Mouse (Mus musculus) E14TG2a.4 (cell line): ENCODE results near the gene Gadl1.

Experiments
- H3K27me3 ChIP-seq: 2 replicates; pipeline ENCODE4 v1.6.1; 2014; ENCODE audit warnings: low read length, control low read depth; ENCODE audit not compliant: insufficient read depth
- H3K36me3 ChIP-seq: 2 replicates; pipeline ENCODE4 v1.6.1; 2014; ENCODE audit warnings: low read length, control low read depth; ENCODE audit not compliant: insufficient read depth
- H3K4me1 ChIP-seq: replicated peaks from 2 replicates; pipeline ENCODE4 v1.6.1; 2014; ENCODE audit warnings: low read depth, low read length, control low read depth
- H3K4me3 ChIP-seq: replicated peaks from 2 replicates; pipeline ENCODE4 v1.5.1; 2014; ENCODE audit warnings: mild to moderate bottlenecking, low read length
- H3K9me3 ChIP-seq: 2 replicates; pipeline ENCODE4 v1.6.1; 2014; ENCODE audit warnings: low read length, control low read depth
- CTCF ChIP-seq: conservative IDR thresholded peaks from 2 replicates; pipeline ENCODE4 v1.5.1; 2014; ENCODE audit warnings: low read length
- NANOG ChIP-seq: IDR thresholded peaks from 2 replicates; pipeline ENCODE4 v1.6.1; 2014; ENCODE audit warnings: borderline replicate concordance, low read length, mixed read lengths
- POU5F1 ChIP-seq: IDR thresholded peaks from 2 replicates; pipeline ENCODE4 v1.6.1; 2014; ENCODE audit warnings: low read length, borderline replicate concordance

Gadl1 gene

GRCm38 (mm10) chr9:115924094-115924493 lies 14.8 kb downstream of the Gadl1 start:
- H3K4me3 ChIP-seq = no peak overlapping the region
- H3K9me3 ChIP-seq = no peaks in the 10 kb centered on the region
- no peak for TF ChIP-seq NANOG
- TF ChIP-seq POU5F1 = no peak
- TF ChIP-seq CTCF = no peak
- H3K27me3 ChIP-seq = no peaks in the 10 kb centered on the region
- no peaks in the 10 kb centered on the region for H3K36me3 ChIP-seq
- no peaks in the 10 kb centered on the region for H3K4me1 ChIP-seq

GRCm38 (mm10) chr9:115931803-115932202 lies 22.5 kb downstream of the Gadl1 start:
- H3K9me3 ChIP-seq = no peaks in the 10 kb centered on the region
- no peaks in the 10 kb centered on the region for H3K36me3 ChIP-seq
- no peaks in the 10 kb centered on the region for H3K4me1 ChIP-seq
- no peak overlapping the region for H3K4me3 ChIP-seq
- TF ChIP-seq NANOG (no peak), CTCF (no peak), POU5F1 (no peak)
- peaks cover 7% of the 10 kb centered on the region; the same call in 1 of the 2 replicates for H3K27me3 ChIP-seq

- H3K4me3 ChIP-seq = no peak overlapping the region
- H3K9me3 ChIP-seq = no peaks in the 10 kb centered on the region
- TF ChIP-seq CTCF (no peak), POU5F1 (no peak)
- H3K4me1 ChIP-seq = no peaks in the 10 kb centered on the region
- H3K27me3 ChIP-seq = peaks cover 7% of the 10 kb centered on the region; the same call in 1 of the 2 replicates
- no peaks in the 10 kb centered on the region for H3K36me3 ChIP-seq
Observed at GRCm38 (mm10) chr9:115932741-115933140, 23.5 kb downstream of the Gadl1 start.

- TF ChIP-seq POU5F1 (no peak), CTCF (no peak), NANOG (no peak)
- Histone ChIP-seq H3K36me3 (no peaks in the 10 kb centered on the region), H3K27me3 (peaks cover 7% of the 10 kb centered on the region; the same call in 1 of the 2 replicates), H3K4me1 (no peaks in the 10 kb centered on the region), H3K4me3 (no peak overlapping the region), H3K9me3 (no peaks in the 10 kb centered on the region)
Observed at GRCm38 (mm10) chr9:115933243-115933964, 24.1 kb downstream of the Gadl1 start.

- peaks cover 8% of the 10 kb centered on the region; the same call in 1 of the 2 replicates for H3K27me3 ChIP-seq
- no peak overlapping the region for H3K4me3 ChIP-seq
- no peaks in the 10 kb centered on the region for H3K4me1 ChIP-seq
- H3K9me3 ChIP-seq = no peaks in the 10 kb centered on the region
- H3K36me3 ChIP-seq = no peaks in the 10 kb centered on the region
- TF ChIP-seq NANOG (no peak), CTCF (no peak), POU5F1 (no peak)
Observed at GRCm38 (mm10) chr9:115934288-115934687, 25.0 kb downstream of the Gadl1 start.

- 0 out of 2 replicates have a peak, but pooled peaks cover 6% of the 10 kb centered on the region for H3K9me3 ChIP-seq
- H3K4me1 ChIP-seq = no peaks in the 10 kb centered on the region
- no peaks in the 10 kb centered on the region for H3K36me3 ChIP-seq
- peaks cover 20% of the 10 kb centered on the region; the same call in 1 of the 2 replicates for H3K27me3 ChIP-seq
- TF ChIP-seq NANOG (no peak), POU5F1 (no peak), CTCF (no peak)
- no peak overlapping the region for H3K4me3 ChIP-seq
Observed at GRCm38 (mm10) chr9:115936350-115936749, 27.1 kb downstream of the Gadl1 start.

- Histone ChIP-seq H3K4me1 (no peaks in the 10 kb centered on the region), H3K27me3 (peaks cover 18% of the 10 kb centered on the region; the same call in 1 of the 2 replicates), H3K4me3 (no peak overlapping the region), H3K36me3 (no peaks in the 10 kb centered on the region), H3K9me3 (0 out of 2 replicates have a peak, but pooled peaks cover 6% of the 10 kb centered on the region)
- TF ChIP-seq CTCF (peak; percentile 70), POU5F1 (no peak), NANOG (no peak)
Observed at GRCm38 (mm10) chr9:115937915-115938314, 28.7 kb downstream of the Gadl1 start.

- TF ChIP-seq NANOG (no peak), CTCF (no peak), POU5F1 (no peak)
- H3K36me3 ChIP-seq = no peaks in the 10 kb centered on the region
- peaks cover 18% of the 10 kb centered on the region; the same call in 1 of the 2 replicates for H3K27me3 ChIP-seq
- no peaks in the 10 kb centered on the region for H3K4me1 ChIP-seq
- H3K9me3 ChIP-seq = 0 out of 2 replicates have a peak, but pooled peaks cover 6% of the 10 kb centered on the region
- H3K4me3 ChIP-seq = no peak overlapping the region
Observed at GRCm38 (mm10) chr9:115939420-115939819, 30.2 kb downstream of the Gadl1 start.
